Mouse (Mus musculus) lung, postnatal 10 days (tissue): ENCODE measurements around the gene Rgl2.
A peak's percentile ranks its signal among the peaks of the same experiment; 100 is the strongest.
"Not testable (repeated sequence)": the region's sequence is repeated elsewhere in the genome, so short reads cannot be mapped to it uniquely, and the experiment has no call there.

Source experiments
- DNase-seq: peaks from one replicate; pipeline ENCODE4 v3.0.0; 2021

Gene Rgl2

GRCm38 (mm10) chr17:33929371-33930279 lies at the start of gene Rgl2:
TSS of gene Rgl2 (plus strand) at chr17:33929543.
- peak; percentile 97 for DNase-seq

GRCm38 (mm10) chr17:33884320-33884719 lies 45.0 kb upstream of the Rgl2 start:
- DNase-seq, result not testable (repeated sequence)

GRCm38 (mm10) chr17:33887802-33888201 lies 41.5 kb upstream of the Rgl2 start:
- DNase-seq, result not testable (repeated sequence)

- not testable (repeated sequence) for DNase-seq
These were observed 41.1 kb upstream of the Rgl2 start for GRCm38 (mm10) chr17:33888230-33888629.

- DNase-seq, result not testable (repeated sequence)
These were observed 39.3 kb upstream of the Rgl2 start for GRCm38 (mm10) chr17:33889941-33890532.

GRCm38 (mm10) chr17:33890533-33891059 lies 38.7 kb upstream of the Rgl2 start, which contains the start of gene Kifc1:
TSS of gene Kifc1 (minus strand) at chr17:33890661.
- peak; percentile 100 for DNase-seq

GRCm38 (mm10) chr17:33891357-33891756 lies 38.0 kb upstream of the Rgl2 start:
- no peak for DNase-seq

GRCm38 (mm10) chr17:33891892-33892291 lies 37.5 kb upstream of the Rgl2 start:
- not testable (repeated sequence) for DNase-seq

- DNase-seq, result no peak
These were observed 36.9 kb upstream of the Rgl2 start for GRCm38 (mm10) chr17:33892429-33892828.

GRCm38 (mm10) chr17:33893011-33893410 lies 36.3 kb upstream of the Rgl2 start:
- not testable (repeated sequence) for DNase-seq

- peak; percentile 54 for DNase-seq
These were observed 32.1 kb upstream of the Rgl2 start for GRCm38 (mm10) chr17:33897114-33897794.

GRCm38 (mm10) chr17:33898193-33898592 lies 31.1 kb upstream of the Rgl2 start:
- not testable (repeated sequence) for DNase-seq

GRCm38 (mm10) chr17:33899642-33900041 lies 29.7 kb upstream of the Rgl2 start:
- no peak for DNase-seq

- DNase-seq, result no peak
These were observed 28.9 kb upstream of the Rgl2 start for GRCm38 (mm10) chr17:33900281-33900988.

GRCm38 (mm10) chr17:33900989-33901314 lies 28.4 kb upstream of the Rgl2 start:
- no peak for DNase-seq

- no peak for DNase-seq
These were observed 27.7 kb upstream of the Rgl2 start for GRCm38 (mm10) chr17:33901653-33902052.

GRCm38 (mm10) chr17:33902079-33902478 lies 27.3 kb upstream of the Rgl2 start:
- DNase-seq, result no peak

- no peak for DNase-seq
These were observed 26.9 kb upstream of the Rgl2 start for GRCm38 (mm10) chr17:33902491-33902890.

- DNase-seq, result not testable (repeated sequence)
These were observed 25.3 kb upstream of the Rgl2 start for GRCm38 (mm10) chr17:33903911-33904651.

- not testable (repeated sequence) for DNase-seq
These were observed 24.5 kb upstream of the Rgl2 start, which contains the start of gene Platr17 for GRCm38 (mm10) chr17:33904835-33905234. TSS of gene Platr17 (plus strand) at chr17:33905135.

GRCm38 (mm10) chr17:33908331-33909076 lies 20.8 kb upstream of the Rgl2 start:
- peak; percentile 55 for DNase-seq
